Mouse (Mus musculus): ENCODE data around the gene Ppp6c.
"Not testable (repeated sequence)": the region's sequence is repeated elsewhere in the genome, so short reads cannot be mapped to it uniquely, and the experiment has no call there.

Gene Ppp6c

DNA sequence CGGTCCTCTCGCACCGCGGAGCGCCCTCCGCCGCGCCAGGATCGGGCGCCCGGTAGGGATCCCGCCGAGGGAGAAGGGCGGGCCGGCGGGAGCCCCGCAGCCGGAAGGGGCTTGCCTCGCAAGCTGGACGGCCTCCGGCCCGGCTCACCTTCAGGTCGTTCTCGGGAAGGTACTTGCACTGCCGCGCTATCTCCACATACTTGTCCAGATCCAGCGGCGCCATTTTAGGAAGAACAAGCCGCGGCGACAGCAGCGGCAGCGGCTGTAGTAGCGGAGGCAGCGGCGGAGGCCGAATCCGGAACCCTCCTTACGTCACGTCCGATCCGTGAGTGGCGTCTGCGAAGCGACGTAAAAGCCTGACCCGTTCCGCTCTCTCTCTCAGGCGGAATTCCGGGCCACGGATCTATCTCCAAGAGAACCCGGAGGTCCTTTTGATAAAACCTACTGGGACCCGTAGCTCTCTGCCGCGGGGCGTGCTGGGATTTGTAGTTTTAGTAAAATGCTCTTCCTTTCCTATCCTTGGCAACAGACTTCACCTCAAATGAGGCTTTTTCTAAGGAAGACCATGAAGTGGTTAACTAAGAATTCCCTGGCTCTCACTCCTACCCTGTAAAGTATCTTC lies at the start of gene Ppp6c:
TSS of gene Ppp6c (minus strand) at position 433 of the 622 bp plus-strand sequence.
- DNase-seq = peak; percentile 92

- peak; percentile 9 for DNase-seq
These were observed 42.1 kb upstream of the Ppp6c start for GRCm38 (mm10) chr2:39268357-39268756.

GRCm38 (mm10) chr2:39252275-39252674 lies 26.0 kb upstream of the Ppp6c start:
- not testable (repeated sequence) for DNase-seq

GRCm38 (mm10) chr2:39246862-39247261 lies 20.6 kb upstream of the Ppp6c start:
- not testable (repeated sequence) for DNase-seq

- DNase-seq = no peak
These were observed 480 bp upstream of the Ppp6c start for GRCm38 (mm10) chr2:39226731-39227130.

DNA sequence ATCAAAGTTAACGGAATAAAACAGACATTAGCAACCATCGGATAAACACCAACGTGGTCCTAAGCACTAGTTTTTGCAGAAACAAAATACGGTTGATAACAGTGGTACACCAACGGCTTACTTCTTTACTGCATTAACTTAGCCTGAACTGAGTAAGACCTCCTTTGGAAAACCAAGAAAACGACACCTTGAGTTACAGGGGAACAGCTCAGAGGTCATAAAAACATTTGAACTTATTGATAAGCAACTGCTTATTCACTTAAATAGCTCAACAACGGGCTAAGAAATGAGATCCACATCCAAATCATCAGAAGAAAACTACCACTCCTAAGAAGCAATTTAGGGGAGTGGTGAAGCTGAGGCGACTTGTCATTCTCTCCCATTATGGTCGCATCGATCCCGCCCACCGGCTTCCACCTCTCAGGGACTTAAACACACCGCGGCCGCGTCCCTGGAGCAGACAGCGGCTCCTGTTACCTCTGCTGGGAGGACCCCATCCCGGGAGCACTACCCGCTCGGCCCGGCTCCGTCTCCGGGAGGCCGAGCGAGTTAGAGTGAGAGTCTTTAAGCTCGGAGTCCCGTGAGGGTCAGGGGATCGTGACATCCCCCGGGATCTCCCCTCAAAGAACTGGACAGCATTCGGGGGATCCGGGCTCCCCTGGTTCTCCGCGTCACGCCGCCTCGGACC lies 776 bp downstream of the Ppp6c start:
- DNase-seq = peak; percentile 30

DNA sequence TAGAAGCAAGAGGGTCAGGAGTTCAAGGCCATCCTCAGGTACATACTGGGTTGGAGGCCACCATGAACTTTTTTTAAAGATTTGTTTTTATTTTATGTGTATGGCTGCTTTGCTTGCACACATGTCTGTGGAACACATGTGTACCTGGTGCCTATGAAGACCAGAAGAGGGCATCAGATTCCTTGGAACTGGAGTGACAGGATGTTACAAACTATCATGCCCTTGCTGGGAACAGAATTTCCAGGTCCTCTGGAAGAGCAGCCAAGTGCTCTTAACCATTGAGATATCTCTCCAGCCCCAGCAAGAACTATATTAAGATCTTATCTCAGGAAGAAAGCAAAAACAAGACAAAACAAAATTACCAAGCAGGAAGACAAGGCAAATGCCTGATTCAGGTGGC lies 1.6 kb downstream of the Ppp6c start:
- DNase-seq = no peak

GRCm38 (mm10) chr2:39220010-39220409 lies 6.2 kb downstream of the Ppp6c start:
- DNase-seq = no peak

- DNase-seq = no peak
These were observed 7.2 kb downstream of the Ppp6c start for GRCm38 (mm10) chr2:39219034-39219433.

GRCm38 (mm10) chr2:39217150-39217549 lies 9.1 kb downstream of the Ppp6c start:
- no peak for DNase-seq

DNA sequence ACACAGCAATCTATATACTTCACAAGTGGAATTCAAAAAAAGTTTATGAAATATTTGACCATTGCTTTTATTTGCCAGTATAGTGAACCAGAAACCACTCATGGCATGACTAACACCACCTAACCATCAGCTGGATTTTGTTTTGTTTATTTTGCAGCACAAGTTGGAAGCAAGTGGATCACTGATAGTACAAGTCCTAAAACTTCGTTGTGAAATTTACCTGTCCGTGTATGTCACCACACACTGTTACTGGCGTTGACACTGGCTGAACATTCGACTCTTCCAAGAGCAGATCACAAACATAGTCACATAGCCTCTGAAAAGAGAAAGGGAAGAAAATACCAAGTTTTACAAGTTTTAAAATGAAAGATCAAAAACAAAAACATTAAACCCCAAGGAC lies 15.5 kb downstream of the Ppp6c start:
- no peak for DNase-seq

DNA sequence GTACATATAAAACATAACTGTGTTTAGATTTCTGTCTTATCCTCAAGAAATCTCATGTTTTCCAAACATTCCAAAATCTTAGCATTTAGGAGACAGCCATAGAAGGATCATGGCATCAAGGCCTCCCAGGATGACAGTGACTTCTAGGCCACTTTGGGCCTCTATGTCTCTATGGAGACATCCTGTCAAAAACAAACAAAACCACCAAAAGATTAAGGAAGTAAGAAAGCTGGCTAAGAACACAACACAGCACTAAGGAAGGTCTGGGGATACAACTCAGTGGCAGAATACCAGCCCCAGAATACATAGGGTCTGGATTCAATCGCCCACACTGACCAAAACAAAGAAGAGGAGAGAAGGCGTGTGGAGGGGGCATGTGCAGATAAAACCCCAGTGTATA lies 22.9 kb downstream of the Ppp6c start:
- DNase-seq = no peak

- DNase-seq = no peak
These were observed 31.4 kb downstream of the Ppp6c start for GRCm38 (mm10) chr2:39194809-39195208.

DNA sequence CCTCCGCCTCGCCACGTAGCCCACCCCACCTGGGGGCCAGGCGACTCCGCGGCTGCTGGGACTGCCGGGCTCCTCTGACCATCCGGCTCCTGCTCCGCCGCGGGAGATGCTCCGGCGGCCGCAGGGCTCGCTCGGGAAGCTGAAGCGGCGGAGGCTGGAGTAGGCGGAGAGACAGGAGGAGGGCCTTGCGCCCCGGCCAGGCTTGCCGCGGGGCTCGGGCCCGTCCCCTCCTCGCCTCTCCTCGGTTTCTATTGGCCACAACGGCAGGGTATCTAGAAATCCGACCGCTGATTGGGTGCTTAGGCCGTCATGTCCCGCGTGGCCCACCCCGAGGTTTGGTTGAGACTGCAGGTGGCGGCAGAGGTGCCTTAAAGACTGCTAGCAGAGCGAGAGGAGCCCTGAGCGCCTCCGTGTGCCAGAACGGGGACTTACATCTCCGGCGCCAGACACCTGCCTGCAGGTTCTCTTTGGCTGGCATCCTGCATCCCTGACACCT lies 35.6 kb downstream of the Ppp6c start, which contains the start of gene Scai:
TSS of gene Scai (minus strand) at position 174 of the 496 bp plus-strand sequence.
- DNase-seq = peak; percentile 97

- peak; percentile 1 for DNase-seq
These were observed 36.2 kb downstream of the Ppp6c start for GRCm38 (mm10) chr2:39189961-39190560.

DNA sequence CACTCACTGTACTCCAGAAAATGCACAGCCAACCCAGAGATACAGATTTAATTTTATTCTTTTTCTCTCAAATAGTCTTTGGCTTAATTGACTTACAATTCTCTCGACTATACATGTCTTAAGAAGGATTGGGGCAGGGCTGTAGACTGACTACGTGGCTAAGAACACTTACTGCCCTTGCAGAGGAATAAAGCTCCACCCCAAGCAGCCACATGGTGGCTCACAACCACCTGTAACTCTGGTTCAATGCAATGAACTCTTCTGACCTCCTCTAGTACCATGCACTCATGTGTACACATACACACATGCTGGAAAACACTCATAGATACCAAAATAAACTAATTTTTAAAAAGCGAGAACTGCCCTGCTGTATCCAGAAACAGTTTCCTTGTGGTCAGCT lies 40.3 kb downstream of the Ppp6c start:
- no peak for DNase-seq

GRCm38 (mm10) chr2:39183587-39183986 lies 42.7 kb downstream of the Ppp6c start:
- DNase-seq = no peak

DNA sequence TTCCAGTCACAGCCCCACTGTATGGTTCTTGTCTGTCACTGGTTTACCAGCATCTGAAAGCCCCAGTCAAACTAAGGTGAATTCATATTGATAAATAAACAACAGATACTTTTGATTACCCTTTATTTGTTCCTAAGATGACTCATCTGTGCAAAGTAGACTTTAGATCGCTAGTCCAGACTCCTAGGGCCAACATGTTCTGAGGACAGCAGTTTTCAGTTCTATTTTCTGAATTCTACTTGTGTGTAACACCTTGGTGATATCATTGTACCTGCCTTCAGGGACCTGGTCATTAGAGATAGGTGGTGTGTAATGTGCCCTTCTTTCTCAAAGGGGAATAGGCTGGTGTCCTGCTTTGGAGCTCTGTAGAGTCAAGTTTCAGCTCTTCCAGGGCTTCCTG lies 65.3 kb downstream of the Ppp6c start:
- no peak for DNase-seq

DNA sequence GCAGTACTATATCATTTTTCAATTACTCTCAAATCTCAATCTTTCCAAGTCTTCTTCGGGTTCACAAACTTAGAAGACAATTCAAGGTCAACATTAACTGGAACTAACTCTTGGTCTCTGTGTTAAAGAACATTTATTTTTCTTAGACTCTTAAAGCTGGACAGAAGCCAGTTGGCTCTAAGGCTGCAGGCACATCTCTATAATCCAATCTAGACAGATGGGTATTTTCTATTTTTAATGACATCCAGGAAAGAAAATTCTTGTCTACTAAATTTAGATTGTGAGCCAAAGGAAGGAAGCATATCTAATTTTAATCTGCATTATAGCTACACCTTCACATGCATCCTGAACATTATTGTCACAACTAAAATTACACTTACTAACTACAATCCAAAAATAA lies 68.3 kb downstream of the Ppp6c start:
- DNase-seq = no peak

- no peak for DNase-seq
These were observed 69.4 kb downstream of the Ppp6c start for GRCm38 (mm10) chr2:39156821-39157220.

- DNase-seq = no peak
These were observed 75.3 kb downstream of the Ppp6c start for GRCm38 (mm10) chr2:39150943-39151342.

DNA sequence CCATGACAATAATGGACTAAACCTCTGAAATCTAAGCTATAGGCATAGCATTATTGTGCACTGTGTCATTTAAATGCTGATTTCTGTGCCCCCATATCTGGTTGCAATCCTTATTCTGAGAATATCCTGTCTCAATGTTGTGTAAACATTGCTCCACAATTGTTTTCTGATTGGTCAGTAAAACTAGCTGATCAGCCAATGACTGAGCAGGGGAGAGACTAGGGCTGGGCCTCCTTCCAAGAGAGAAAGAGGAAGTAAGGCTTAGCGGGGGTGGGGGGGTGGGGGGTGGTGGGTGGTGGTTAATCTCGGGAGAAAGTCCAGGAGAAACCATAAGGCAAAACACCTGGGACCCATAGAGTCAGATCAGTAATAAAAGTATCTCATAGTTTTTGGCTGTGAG lies 78.2 kb downstream of the Ppp6c start:
- no peak for DNase-seq

- no peak for DNase-seq
These were observed 79.8 kb downstream of the Ppp6c start for GRCm38 (mm10) chr2:39146469-39146868.

Measured in lung, postnatal 14 days (tissue).